Comparison of ENCODE assay signal across 7 mouse cellular contexts in genomic region chr3:143508280-143508679, GRCm38 (mm10).
A peak's percentile ranks its signal among the peaks of the same experiment; 100 is the strongest.
DNase-seq lines count a peak whose midpoint lies in the region; ATAC-seq and TF ChIP-seq lines count a peak whose summit lies in the region.

No protein-coding gene starts in this region.

- H3K9ac ChIP-seq in intestine, postnatal 0 days (ENCODE audit: low read depth, low read length) = no peak overlapping the region
- no peak overlapping the region for H3K9ac ChIP-seq in intestine, embryonic 16.5 days (ENCODE audit: low read depth, low read length)

- no peaks in the 10 kb centered on the region for H3K9me3 ChIP-seq in intestine, postnatal 0 days (ENCODE audit: control insufficient read depth)
- H3K9me3 ChIP-seq in intestine, embryonic 16.5 days (ENCODE audit: control insufficient read depth, low read length) = no peaks in the 10 kb centered on the region

- no peak for ATAC-seq in intestine, postnatal 0 days
- no peak for ATAC-seq in intestine, embryonic 16.5 days

- H3K4me1 ChIP-seq in intestine, postnatal 0 days (replicated peaks; ENCODE audit: control insufficient read depth, insufficient read depth, low read length) = no peaks in the 10 kb centered on the region
- H3K4me1 ChIP-seq in intestine, embryonic 16.5 days (ENCODE audit: control insufficient read depth, insufficient read depth, low read length) = no peaks in the 10 kb centered on the region

- H3K27me3 ChIP-seq in intestine, postnatal 0 days (replicated peaks; ENCODE audit: control insufficient read depth, insufficient read depth, low read length) = no peaks in the 10 kb centered on the region
- H3K27me3 ChIP-seq in intestine, embryonic 16.5 days (replicated peaks; ENCODE audit: control insufficient read depth, insufficient read depth, low read length) = no peaks in the 10 kb centered on the region

- peak; percentile 74 for TF ChIP-seq CTCF in intestine, postnatal 0 days (IDR thresholded peaks at IDR 0.05; ENCODE audit: low read depth)

- H3K27ac ChIP-seq in intestine, postnatal 0 days (ENCODE audit: low read depth, low read length) = no peak overlapping the region
- no peak overlapping the region for H3K27ac ChIP-seq in intestine, embryonic 16.5 days (ENCODE audit: low read length)

- H3K4me2 ChIP-seq in intestine, postnatal 0 days (replicated peaks; ENCODE audit: low read depth) = no peak overlapping the region
- H3K4me2 ChIP-seq in intestine, embryonic 16.5 days (ENCODE audit: low read depth, low read length) = no peak overlapping the region

- H3K36me3 ChIP-seq in intestine, postnatal 0 days (ENCODE audit: control insufficient read depth, insufficient read depth) = no peaks in the 10 kb centered on the region
- H3K36me3 ChIP-seq in intestine, embryonic 16.5 days (ENCODE audit: control insufficient read depth, insufficient read depth, low read length) = no peaks in the 10 kb centered on the region

- 48% methylated on average over 1 of the region's 1 CpGs for WGBS in intestine, postnatal 0 days
- 60% methylated on average over 1 of the region's 1 CpGs for WGBS in intestine, embryonic 16.5 days

- H3K4me3 ChIP-seq in intestine, postnatal 0 days (ENCODE audit: low read depth, low read length) = no peak overlapping the region
- no peak overlapping the region for H3K4me3 ChIP-seq in intestine, embryonic 16.5 days (ENCODE audit: low read length)

- peak; percentile 35 for DNase-seq in NIH3T3 (ENCODE audit: low read depth)
- peak; percentile 35 for DNase-seq in adrenal gland, postnatal 25 days
- peak; percentile 4 for DNase-seq in induced T-regulatory cell, adult 2 months (ENCODE audit: low read depth)
- peak; percentile 44 for DNase-seq in lung, postnatal 36 days
- peak; percentile 59 for DNase-seq in thymus, postnatal 25 days

Comparison
In these comparisons a context has a peak if more than half of its experiments do, and no peak if none do; other contexts are left out.
1. DNase-seq: peak in every context shown above with its lines; median percentile 59 in thymus, postnatal 25 days; 44 in lung, postnatal 36 days; 35 in NIH3T3; 35 in adrenal gland, postnatal 25 days; 4 in induced T-regulatory cell, adult 2 months.